Mouse (Mus musculus): ENCODE results near the gene Arid2.
"Not testable (repeated sequence)": the region's sequence is repeated elsewhere in the genome, so short reads cannot be mapped to it uniquely, and the experiment has no call there.

The Arid2 gene

GRCm38 (mm10) chr15:96286015-96286934 is 1.0 kb upstream of the Arid2 start:
- peak; percentile 87 for DNase-seq (ENCODE audit: low spot score)

- DNase-seq (ENCODE audit: low spot score) = no peak
These were observed 404 bp upstream of the Arid2 start for GRCm38 (mm10) chr15:96286935-96287292.

GRCm38 (mm10) chr15:96287976-96288835 is 888 bp downstream of the Arid2 start:
- DNase-seq (ENCODE audit: low spot score) = peak; percentile 48

- no peak for DNase-seq (ENCODE audit: low spot score)
These were observed 1.6 kb downstream of the Arid2 start for GRCm38 (mm10) chr15:96288836-96289390.

GRCm38 (mm10) chr15:96290001-96290400 is 2.7 kb downstream of the Arid2 start:
- DNase-seq (ENCODE audit: low spot score) = no peak

- no peak for DNase-seq (ENCODE audit: low spot score)
These were observed 6.1 kb downstream of the Arid2 start for GRCm38 (mm10) chr15:96293444-96293843.

GRCm38 (mm10) chr15:96297078-96297590 is 9.8 kb downstream of the Arid2 start:
- no peak for DNase-seq (ENCODE audit: low spot score)

- no peak for DNase-seq (ENCODE audit: low spot score)
These were observed 10.4 kb downstream of the Arid2 start for GRCm38 (mm10) chr15:96297623-96298188.

- DNase-seq (ENCODE audit: low spot score) = no peak
These were observed 22.0 kb downstream of the Arid2 start for GRCm38 (mm10) chr15:96309310-96309709.

GRCm38 (mm10) chr15:96312902-96313301 is 25.6 kb downstream of the Arid2 start:
- no peak for DNase-seq (ENCODE audit: low spot score)

GRCm38 (mm10) chr15:96315664-96316063 is 28.3 kb downstream of the Arid2 start:
- no peak for DNase-seq (ENCODE audit: low spot score)

GRCm38 (mm10) chr15:96319335-96319734 is 32.0 kb downstream of the Arid2 start:
- no peak for DNase-seq (ENCODE audit: low spot score)

GRCm38 (mm10) chr15:96325726-96326328 is 38.5 kb downstream of the Arid2 start:
- no peak for DNase-seq (ENCODE audit: low spot score)

- DNase-seq (ENCODE audit: low spot score) = not testable (repeated sequence)
These were observed 41.4 kb downstream of the Arid2 start for GRCm38 (mm10) chr15:96328722-96329121.

- DNase-seq (ENCODE audit: low spot score) = no peak
These were observed 43.2 kb downstream of the Arid2 start for GRCm38 (mm10) chr15:96330536-96330935.

- no peak for DNase-seq (ENCODE audit: low spot score)
These were observed 45.3 kb downstream of the Arid2 start for GRCm38 (mm10) chr15:96332468-96333213.

GRCm38 (mm10) chr15:96333350-96333749 is 46.0 kb downstream of the Arid2 start:
- no peak for DNase-seq (ENCODE audit: low spot score)

- no peak for DNase-seq (ENCODE audit: low spot score)
These were observed 53.6 kb downstream of the Arid2 start for GRCm38 (mm10) chr15:96340924-96341323.

- DNase-seq (ENCODE audit: low spot score) = no peak
These were observed 54.8 kb downstream of the Arid2 start for GRCm38 (mm10) chr15:96342097-96342496.

GRCm38 (mm10) chr15:96342871-96343270 is 55.6 kb downstream of the Arid2 start:
- DNase-seq (ENCODE audit: low spot score) = no peak
